Mouse (Mus musculus) MEL (cell line): ENCODE data around the gene Gm20708.

Source experiments
- CTCF ChIP-seq, 3 experiments: IDR thresholded peaks in 2 of 3; conservative IDR thresholded peaks in 1 of 3; 2 replicates each; pipeline ENCODE4 v1.5.1; 2011 to 2012; ENCODE audit warnings: low read length in 3 of 3, low read depth in 2 of 3, mild to moderate bottlenecking in 2 of 3, improper control_type of control experiment in 1 of 3, inconsistent platforms in 1 of 3, mixed read lengths in 1 of 3, moderate library complexity in 1 of 3; ENCODE audit not compliant: control insufficient read depth in 1 of 3, insufficient read depth in 1 of 3, poor library complexity in 1 of 3, severe bottlenecking in 1 of 3
- JUND ChIP-seq: IDR thresholded peaks from 2 replicates; pipeline ENCODE4 v1.6.1; 2011; ENCODE audit warnings: low read depth, mild to moderate bottlenecking, improper control_type of control experiment, low read length
- NELFE ChIP-seq: IDR thresholded peaks from 2 replicates; pipeline ENCODE4 v1.6.1; 2011; ENCODE audit warnings: low read depth, low read length, improper control_type of control experiment
- POLR2A ChIP-seq, 2 experiments: IDR thresholded peaks; 2 replicates each; pipeline ENCODE4 v1.6.1; 2011 to 2012; ENCODE audit warnings: low read length in 2 of 2, mild to moderate bottlenecking in 2 of 2, control low read depth in 1 of 2, improper control_type of control experiment in 1 of 2, low read depth in 1 of 2, moderate library complexity in 1 of 2; ENCODE audit not compliant: control insufficient read depth in 1 of 2, insufficient read depth in 1 of 2, poor library complexity in 1 of 2
- RAD21 ChIP-seq: IDR thresholded peaks from 2 replicates; pipeline ENCODE4 v1.6.1; 2011; ENCODE audit warnings: mild to moderate bottlenecking, low read depth, low read length, improper control_type of control experiment
- TAL1 ChIP-seq: IDR thresholded peaks from 2 replicates; pipeline ENCODE4 v1.6.1; 2012; ENCODE audit warnings: mild to moderate bottlenecking, inconsistent platforms, low read length, moderate library complexity, mixed read lengths
- TCF12 ChIP-seq: IDR thresholded peaks from 2 replicates; pipeline ENCODE4 v1.6.1; 2014; ENCODE audit warnings: low read depth, mild to moderate bottlenecking, inconsistent platforms, low read length, improper control_type of control experiment, moderate library complexity
- USF1 ChIP-seq: IDR thresholded peaks from 2 replicates; pipeline ENCODE4 v1.6.1; 2014; ENCODE audit warnings: low read depth, mild to moderate bottlenecking, inconsistent platforms, low read length, improper control_type of control experiment, moderate library complexity
- ZKSCAN1 ChIP-seq: IDR thresholded peaks from 2 replicates; pipeline ENCODE4 v1.6.1; 2012; ENCODE audit warnings: low read depth, mild to moderate bottlenecking, inconsistent platforms, low read length, improper control_type of control experiment, moderate library complexity

DNA sequence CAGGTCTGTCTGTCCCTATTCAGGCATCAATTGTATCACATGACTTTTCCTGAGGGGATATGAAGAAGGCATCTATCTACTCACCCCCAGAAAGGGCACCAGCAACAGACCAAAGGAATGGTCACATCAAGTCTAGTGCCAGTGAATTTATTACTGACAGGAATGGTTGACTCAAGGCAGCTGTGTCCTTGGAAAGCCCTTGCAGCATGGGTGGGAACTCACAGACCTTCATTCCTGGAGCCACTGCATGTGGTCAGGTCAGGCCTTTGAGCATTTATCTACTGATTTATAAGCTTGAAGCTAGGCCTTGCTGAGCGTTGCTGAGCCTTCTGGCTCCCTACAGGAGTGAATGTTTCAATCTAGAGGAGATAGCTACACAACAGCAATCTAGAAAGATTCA is 31.4 kb downstream of the Gm20708 start:
- TF ChIP-seq TAL1 (no peak), CTCF (IDR thresholded peaks at IDR 0.05 in 2 of 3, conservative IDR thresholded peaks at IDR 0.05 in 1 of 3; ENCODE audit: control insufficient read depth in 1 of 3, insufficient read depth in 1 of 3, low read depth in 2 of 3, low read length in 3 of 3, poor library complexity in 1 of 3, severe bottlenecking in 1 of 3) (no peak), NELFE (no peak), TCF12 (no peak), POLR2A (IDR thresholded peaks at IDR 0.05; ENCODE audit: control insufficient read depth in 1 of 2, insufficient read depth in 1 of 2, low read depth in 1 of 2, low read length in 2 of 2, poor library complexity in 1 of 2) (no peak), RAD21 (no peak), JUND (no peak), ZKSCAN1 (no peak), USF1 (peak; percentile 55; the same call in 1 of the 2 replicates)
